Mouse (Mus musculus): ENCODE data around the gene Ggt7. TPM values are rescaled to one million over a fixed set of nuclear protein-coding genes. Genes with fewer than 3 reads are reported as not detected.
"Not testable (repeated sequence)": the region's sequence is repeated elsewhere in the genome, so short reads cannot be mapped to it uniquely, and the experiment has no call there.

The Ggt7 gene
- polyA plus RNA-seq, 1 experiment from 2014 or later: 79.2 TPM

DNA sequence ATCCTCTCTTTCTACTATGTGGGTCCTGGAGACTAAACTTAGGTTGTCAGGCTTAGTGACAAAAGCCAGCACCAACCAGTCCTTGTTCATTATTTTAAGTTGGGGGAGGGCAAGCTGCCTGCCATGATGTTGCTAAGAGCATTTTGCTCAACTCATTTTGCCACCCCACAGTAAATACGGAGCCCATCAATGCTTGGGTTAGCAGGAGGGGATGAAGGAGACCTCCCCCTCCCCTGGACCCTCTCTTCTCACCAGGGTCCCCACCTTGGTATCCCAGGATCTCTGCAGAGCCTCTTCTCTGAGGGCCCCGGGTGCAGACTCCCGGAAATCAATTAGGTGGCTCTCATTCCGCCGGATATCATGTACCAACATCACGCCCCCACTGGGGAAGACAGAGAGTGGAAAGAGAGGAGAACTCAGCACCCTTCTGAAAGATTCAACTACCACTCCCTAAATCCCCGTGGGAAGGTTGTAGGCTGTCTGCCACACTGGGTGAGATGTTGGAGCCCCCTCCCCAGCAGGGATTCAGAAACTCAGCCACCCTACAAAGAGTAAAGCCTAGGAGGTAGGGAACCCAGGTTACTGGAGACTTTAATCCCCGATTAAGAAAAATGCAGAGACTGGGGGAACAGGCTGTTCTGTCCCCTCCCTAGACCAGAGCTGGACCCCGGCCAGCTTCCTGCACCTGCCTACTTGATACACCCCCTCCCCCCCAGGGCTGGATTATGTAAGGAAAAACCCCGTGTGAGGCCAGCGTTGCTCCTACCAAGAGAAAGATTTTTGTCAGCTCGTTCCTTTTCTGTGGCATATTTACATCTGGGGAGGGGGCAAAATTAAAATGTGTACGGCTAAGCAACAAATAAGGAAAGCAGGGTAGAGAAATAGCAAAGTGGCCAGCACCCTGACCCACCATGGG lies 13.3 kb downstream of the Ggt7 start:
- H3K4me2 ChIP-seq: no peak overlapping the region
- H3K4me1 ChIP-seq (replicated peaks): peaks cover 4% of the 10 kb centered on the region; the same call in 1 of the 2 replicates
- H3K27ac ChIP-seq (replicated peaks): no peak overlapping the region
- ATAC-seq (ENCODE audit: low read depth): no peak
- H3K36me3 ChIP-seq: peaks cover 51% of the 10 kb centered on the region
- 73% methylated on average over 13 of the region's 13 CpGs for WGBS
- H3K9ac ChIP-seq: no peak overlapping the region
- H3K9me3 ChIP-seq: no peaks in the 10 kb centered on the region
- no peaks in the 10 kb centered on the region for H3K27me3 ChIP-seq
- no peak overlapping the region for H3K4me3 ChIP-seq

DNA sequence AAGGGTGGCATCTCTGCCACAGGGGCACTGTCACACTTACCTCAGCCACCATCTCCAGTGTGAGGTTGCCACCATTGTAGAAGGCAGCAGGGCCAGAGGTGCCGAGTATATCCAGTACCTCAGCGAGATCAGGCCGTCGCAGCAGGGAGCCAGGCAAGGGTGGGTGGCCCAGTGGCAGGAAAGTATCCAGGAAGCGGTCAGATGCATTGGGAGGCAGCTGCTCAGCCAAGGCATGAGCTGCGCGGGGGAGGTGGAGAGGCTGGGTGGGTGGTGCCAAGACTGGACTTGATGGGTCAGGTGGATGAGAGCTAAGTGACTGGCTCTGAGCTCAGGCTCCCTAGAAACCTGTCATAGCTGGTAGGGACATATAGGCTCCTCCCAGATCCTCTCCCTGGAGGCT lies 15.4 kb downstream of the Ggt7 start:
- 87% methylated on average over 7 of the region's 7 CpGs for WGBS
- H3K9ac ChIP-seq: no peak overlapping the region
- H3K36me3 ChIP-seq: peaks cover 72% of the 10 kb centered on the region
- no peaks in the 10 kb centered on the region for H3K9me3 ChIP-seq
- no peak overlapping the region for H3K4me3 ChIP-seq
- no peaks in the 10 kb centered on the region for H3K27me3 ChIP-seq
- H3K27ac ChIP-seq (replicated peaks): no peak overlapping the region
- no peak overlapping the region for H3K4me2 ChIP-seq
- peaks cover 3% of the 10 kb centered on the region; the same call in 1 of the 2 replicates for H3K4me1 ChIP-seq (replicated peaks)
- no peak for ATAC-seq (ENCODE audit: low read depth)

- Histone ChIP-seq H3K4me1 (replicated peaks) (no peaks in the 10 kb centered on the region), H3K27me3 (no peaks in the 10 kb centered on the region), H3K9me3 (no peaks in the 10 kb centered on the region), H3K36me3 (peaks cover 66% of the 10 kb centered on the region), H3K9ac (no peak overlapping the region), H3K4me2 (no peak overlapping the region), H3K4me3 (no peak overlapping the region), H3K27ac (replicated peaks) (no peak overlapping the region)
- 95% methylated on average over 6 of the region's 6 CpGs for WGBS
- ATAC-seq (ENCODE audit: low read depth): no peak
Measured at GRCm38 (mm10) chr2:155490998-155491397, 27.0 kb downstream of the Ggt7 start.

DNA sequence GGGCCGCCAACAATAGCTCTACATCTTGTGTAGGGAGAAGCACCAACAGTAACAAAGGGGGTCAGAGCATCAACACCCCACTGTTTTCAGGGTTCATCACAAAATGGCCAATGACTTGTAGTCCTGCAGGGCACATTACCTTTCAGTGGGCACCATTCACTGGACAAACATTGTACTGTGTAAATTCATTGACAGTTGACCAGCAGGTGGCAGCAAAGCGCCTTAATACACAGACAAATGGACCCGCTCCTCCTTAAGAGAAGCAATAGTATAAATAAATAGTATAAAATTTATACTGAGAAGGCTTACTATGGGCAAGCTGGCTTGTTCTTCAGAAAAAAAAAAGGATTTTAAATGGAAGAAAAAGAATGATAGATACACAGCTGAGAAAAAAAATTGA lies 36.0 kb downstream of the Ggt7 start:
- Histone ChIP-seq H3K4me3 (no peak overlapping the region), H3K4me1 (replicated peaks) (no peaks in the 10 kb centered on the region), H3K9me3 (0 out of 2 replicates have a peak, but pooled peaks cover 3% of the 10 kb centered on the region), H3K27ac (replicated peaks) (no peak overlapping the region), H3K27me3 (no peaks in the 10 kb centered on the region), H3K4me2 (no peak overlapping the region), H3K9ac (no peak overlapping the region), H3K36me3 (no peaks in the 10 kb centered on the region)
- WGBS: 44% methylated on average over 3 of the region's 3 CpGs
- ATAC-seq (ENCODE audit: low read depth): no peak; the same call in 1 of the 2 replicates

GRCm38 (mm10) chr2:155473570-155474088 lies 44.4 kb downstream of the Ggt7 start, which contains the start of gene Ncoa6:
Gene Ncoa6 (minus strand): TSS chr2:155473894.
- peak; percentile 87 for ATAC-seq (ENCODE audit: low read depth)
- Histone ChIP-seq H3K36me3 (no peaks in the 10 kb centered on the region), H3K9ac (peak within 1 kb of the TSS; percentile 99), H3K4me1 (replicated peaks) (peaks cover 38% of the 10 kb centered on the region), H3K9me3 (no peaks in the 10 kb centered on the region), H3K4me3 (peak within 1 kb of the TSS; percentile 87), H3K4me2 (peak within 1 kb of the TSS; percentile 86), H3K27me3 (no peaks in the 10 kb centered on the region), H3K27ac (replicated peaks) (peak within 1 kb of the TSS; percentile 94)
- under 1% methylated on average over 41 of the region's 72 CpGs for WGBS

GRCm38 (mm10) chr2:155472671-155473569 lies 45.1 kb downstream of the Ggt7 start:
- under 1% methylated on average over 46 of the region's 71 CpGs for WGBS
- Histone ChIP-seq H3K9ac (peak overlapping the region; percentile 99), H3K4me2 (peak overlapping the region; percentile 86), H3K9me3 (no peaks in the 10 kb centered on the region), H3K4me3 (peak overlapping the region; percentile 87), H3K27me3 (no peaks in the 10 kb centered on the region), H3K4me1 (replicated peaks) (peaks cover 38% of the 10 kb centered on the region), H3K27ac (replicated peaks) (peak overlapping the region; percentile 94), H3K36me3 (no peaks in the 10 kb centered on the region)
- peak; percentile 73 for ATAC-seq (ENCODE audit: low read depth)

DNA sequence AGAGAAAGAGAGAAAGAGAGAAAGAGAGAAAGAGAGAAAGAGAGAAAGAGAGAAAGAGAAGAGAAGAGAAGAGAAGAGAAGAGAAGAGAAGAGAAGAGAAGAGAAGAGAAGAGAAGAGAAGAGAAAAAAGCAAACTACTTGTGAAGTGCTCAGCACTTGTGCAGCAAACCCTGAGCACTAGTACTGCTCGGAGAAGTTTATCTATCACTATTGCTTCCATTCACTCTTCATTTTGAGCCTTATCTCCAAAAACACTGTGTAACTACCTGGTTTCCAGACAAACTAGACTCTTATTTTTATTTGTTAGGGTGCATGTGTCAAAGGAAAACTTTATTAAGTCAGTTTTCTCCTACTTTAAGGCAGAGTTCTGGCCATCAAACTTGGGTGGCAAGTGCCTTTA lies 51.2 kb downstream of the Ggt7 start:
- H3K27ac ChIP-seq (replicated peaks): no peak overlapping the region
- H3K4me1 ChIP-seq (replicated peaks): peaks cover 24% of the 10 kb centered on the region
- no peaks in the 10 kb centered on the region for H3K27me3 ChIP-seq
- no peak overlapping the region for H3K4me2 ChIP-seq
- H3K4me3 ChIP-seq: no peak overlapping the region
- no peaks in the 10 kb centered on the region for H3K36me3 ChIP-seq
- no peaks in the 10 kb centered on the region for H3K9me3 ChIP-seq
- 97% methylated on average over 1 of the region's 1 CpGs for WGBS
- H3K9ac ChIP-seq: no peak overlapping the region
- ATAC-seq (ENCODE audit: low read depth): no peak

GRCm38 (mm10) chr2:155453591-155453990 lies 64.4 kb downstream of the Ggt7 start:
- Histone ChIP-seq H3K36me3 (peaks cover 9% of the 10 kb centered on the region; the same call in 1 of the 2 replicates), H3K27ac (replicated peaks) (no peak overlapping the region), H3K27me3 (no peaks in the 10 kb centered on the region), H3K4me2 (no peak overlapping the region), H3K4me3 (no peak overlapping the region), H3K9me3 (no peaks in the 10 kb centered on the region), H3K4me1 (replicated peaks) (no peaks in the 10 kb centered on the region), H3K9ac (no peak overlapping the region)
- ATAC-seq (ENCODE audit: low read depth): no peak
- 90% methylated on average over 7 of the region's 7 CpGs for WGBS

GRCm38 (mm10) chr2:155451256-155451655 lies 66.8 kb downstream of the Ggt7 start:
- H3K9ac ChIP-seq: no peak overlapping the region
- no peak for ATAC-seq (ENCODE audit: low read depth)
- H3K9me3 ChIP-seq: no peaks in the 10 kb centered on the region
- no peaks in the 10 kb centered on the region for H3K27me3 ChIP-seq
- no peaks in the 10 kb centered on the region for H3K4me1 ChIP-seq (replicated peaks)
- H3K36me3 ChIP-seq: peaks cover 9% of the 10 kb centered on the region; the same call in 1 of the 2 replicates
- H3K27ac ChIP-seq (replicated peaks): no peak overlapping the region
- H3K4me2 ChIP-seq: no peak overlapping the region
- WGBS: 81% methylated on average over 5 of the region's 5 CpGs
- H3K4me3 ChIP-seq: no peak overlapping the region

DNA sequence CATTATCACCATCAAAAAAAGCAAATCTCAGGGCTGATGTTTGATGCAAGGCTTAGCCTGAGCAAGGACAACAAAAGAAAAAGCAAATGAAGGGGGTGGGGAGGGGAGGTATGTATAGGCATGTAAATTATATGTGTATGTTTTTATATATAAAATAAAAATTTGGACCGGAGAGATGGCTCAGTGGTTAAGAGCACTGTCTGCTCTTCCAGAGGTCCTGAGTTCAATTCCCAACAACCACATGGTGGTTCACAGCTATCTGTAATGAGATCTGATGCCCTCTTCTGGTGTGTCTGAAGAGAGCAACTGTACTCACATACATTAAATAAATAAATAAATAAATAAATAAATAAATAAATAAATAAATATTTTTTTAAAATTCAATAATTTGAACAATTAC lies 70.1 kb downstream of the Ggt7 start:
- H3K27me3 ChIP-seq; H3K4me2 ChIP-seq; H3K36me3 ChIP-seq; H3K9ac ChIP-seq; ATAC-seq (ENCODE audit: low read depth); H3K4me3 ChIP-seq; H3K9me3 ChIP-seq; H3K4me1 ChIP-seq (replicated peaks); H3K27ac ChIP-seq (replicated peaks): not testable (repeated sequence)
- WGBS: 100% methylated on average over 1 of the region's 1 CpGs

GRCm38 (mm10) chr2:155443446-155443845 lies 74.6 kb downstream of the Ggt7 start:
- Histone ChIP-seq H3K36me3 (peaks cover 5% of the 10 kb centered on the region), H3K27ac (replicated peaks) (no peak overlapping the region), H3K27me3 (no peaks in the 10 kb centered on the region), H3K9ac (no peak overlapping the region), H3K4me3 (no peak overlapping the region), H3K9me3 (no peaks in the 10 kb centered on the region), H3K4me2 (no peak overlapping the region), H3K4me1 (replicated peaks) (0 out of 2 replicates have a peak, but pooled peaks cover 4% of the 10 kb centered on the region)
- 50% methylated on average over 2 of the region's 2 CpGs for WGBS
- ATAC-seq (ENCODE audit: low read depth): no peak

GRCm38 (mm10) chr2:155442916-155443315 lies 75.1 kb downstream of the Ggt7 start:
- Histone ChIP-seq H3K9me3 (no peaks in the 10 kb centered on the region), H3K27me3 (no peaks in the 10 kb centered on the region), H3K4me1 (replicated peaks) (0 out of 2 replicates have a peak, but pooled peaks cover 4% of the 10 kb centered on the region), H3K36me3 (peaks cover 5% of the 10 kb centered on the region), H3K4me2 (no peak overlapping the region), H3K9ac (no peak overlapping the region), H3K27ac (replicated peaks) (no peak overlapping the region), H3K4me3 (no peak overlapping the region)
- ATAC-seq (ENCODE audit: low read depth): no peak
- WGBS: 87% methylated on average over 4 of the region's 4 CpGs

Measured in neural tube, embryonic 13.5 days (tissue).